Mouse (Mus musculus) liver, adult 2 months (tissue): ENCODE results near the gene Rin3.

Experiments used
- CTCF ChIP-seq: fragments of 200-500 bp; IDR thresholded peaks from 2 replicates; pipeline ENCODE4 v1.5.1; 2011; ENCODE audit warnings: low read depth, low read length, control low read depth
- POLR2A ChIP-seq: fragments of 200-500 bp; IDR thresholded peaks from 2 replicates; pipeline ENCODE4 v1.6.1; 2011; ENCODE audit warnings: low read length, control low read depth; ENCODE audit not compliant: insufficient read depth; ENCODE audit errors: extremely low read depth

DNA sequence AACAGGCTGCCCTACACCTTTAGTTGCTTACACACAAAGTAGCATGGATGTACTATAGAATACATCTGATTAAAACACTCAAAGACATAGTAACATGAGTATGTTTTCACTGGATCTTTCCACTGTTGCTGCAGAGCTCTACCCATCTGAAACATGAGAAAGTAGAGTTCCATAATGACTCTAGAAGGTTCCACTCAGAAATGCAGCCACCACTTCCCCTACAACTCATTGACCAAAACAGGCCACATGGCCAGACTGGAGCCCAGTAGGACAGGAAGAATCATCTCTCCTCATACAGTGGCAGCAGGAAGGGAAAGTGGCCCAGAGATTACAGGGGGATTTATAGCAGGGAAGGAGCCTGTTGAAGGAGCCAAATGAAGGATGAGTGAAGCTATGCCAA is 47.9 kb downstream of the Rin3 start:
- TF ChIP-seq CTCF (no peak), POLR2A (no peak)
